Mouse (Mus musculus): ENCODE results near the gene Gm20388.

DNA sequence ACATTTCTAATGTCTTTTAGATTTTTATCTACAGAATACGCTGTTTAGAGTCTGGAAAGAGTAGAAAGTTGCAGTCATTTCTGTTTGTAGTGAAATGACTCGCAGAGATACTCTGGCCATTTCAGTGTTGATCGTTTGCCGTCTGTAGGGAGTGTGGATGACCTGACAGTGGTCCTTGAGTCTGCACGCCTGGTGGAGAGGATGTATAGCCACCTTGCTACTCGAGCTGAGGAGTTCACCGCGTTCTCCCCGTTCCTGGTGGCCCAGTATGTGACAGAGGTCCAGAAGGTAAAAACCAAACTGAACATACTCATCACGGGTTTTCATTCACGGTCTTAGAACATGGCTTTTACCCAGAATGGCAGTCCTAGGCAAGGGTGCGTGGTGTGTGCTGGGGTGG, 4134.3 kb downstream of the Gm20388 start:
- TF ChIP-seq CTCF (IDR thresholded peaks at IDR 0.05; ENCODE audit: borderline replicate concordance, insufficient read depth, low read depth, low read length) (no peak), POLR2A (IDR thresholded peaks at IDR 0.05; ENCODE audit: borderline replicate concordance, insufficient read depth, low read length) (no peak)
